Mouse (Mus musculus) intestine, postnatal 0 days (tissue): Measurements from ENCODE around the gene Kcnh3. TPM values are rescaled to one million over a fixed set of nuclear protein-coding genes. Genes with fewer than 3 reads are reported as not detected.

Experiments used
- ATAC-seq: fragments of 200-750 bp; cut with Nextera tagmentation; 2 replicates; pipeline ENCODE4 v1.8.0; 2017; ENCODE audit warnings: mild to moderate bottlenecking, moderate TSS enrichment, moderate library complexity
- H3K27ac ChIP-seq: fragments of 300-500 bp; sonication (generic); 2 replicates; pipeline ENCODE4 v1.5.1; 2014; ENCODE audit warnings: mild to moderate bottlenecking, low read depth, low read length, moderate library complexity
- H3K27me3 ChIP-seq: fragments of 300-500 bp; sonication (generic); replicated peaks from 2 replicates; pipeline ENCODE4 v1.6.1; 2014; ENCODE audit warnings: low read length, mixed read lengths; ENCODE audit not compliant: control insufficient read depth, insufficient read depth
- H3K36me3 ChIP-seq: fragments of 300-500 bp; sonication (generic); 2 replicates; pipeline ENCODE4 v1.6.1; 2014; ENCODE audit warnings: mild to moderate bottlenecking, moderate library complexity; ENCODE audit not compliant: control insufficient read depth, insufficient read depth
- H3K4me1 ChIP-seq: fragments of 300-500 bp; sonication (generic); replicated peaks from 2 replicates; pipeline ENCODE4 v1.6.1; 2014; ENCODE audit warnings: antibody characterized with exemption, low read length, mixed read lengths; ENCODE audit not compliant: control insufficient read depth, insufficient read depth
- H3K4me2 ChIP-seq: fragments of 300-500 bp; sonication (generic); replicated peaks from 2 replicates; pipeline ENCODE4 v1.6.1; 2014; ENCODE audit warnings: low read depth, mild to moderate bottlenecking, moderate library complexity
- H3K4me3 ChIP-seq: fragments of 300-500 bp; sonication (generic); 2 replicates; pipeline ENCODE4 v1.5.1; 2014; ENCODE audit warnings: low read depth, low read length
- H3K9ac ChIP-seq: fragments of 300-500 bp; sonication (generic); 2 replicates; pipeline ENCODE4 v1.6.1; 2014; ENCODE audit warnings: mild to moderate bottlenecking, low read depth, low read length
- H3K9me3 ChIP-seq: fragments of 300-500 bp; sonication (generic); 2 replicates; pipeline ENCODE4 v1.6.1; 2016; ENCODE audit warnings: mixed run types; ENCODE audit not compliant: control insufficient read depth
- CTCF ChIP-seq: sonication (generic); IDR thresholded peaks from 2 replicates; pipeline ENCODE4 v1.5.1; 2016; ENCODE audit warnings: low read depth, mild to moderate bottlenecking, control low read depth, antibody characterized with exemption, moderate library complexity
- WGBS: fragments of 180-500 bp; shearing (Covaris S2); extraction: QIAGEN DNeasy Blood & Tissue Kit; methylation state at CpG from one replicate; pipeline ENCODE4 v1.1.7; 2014; 5-methylcytosine and 5-hydroxymethylcytosine counted together
- polyA plus RNA-seq: library from polyadenylated mRNA; unstranded; fragments of >200 nt; fragmentation: Nextera tagmentation; extraction: Ambion mirVana; gene quantifications from 2 replicates; pipeline ENCODE4 v1.2.1, GENCODE M21; 2015

Kcnh3 gene
- polyA plus RNA-seq: 0.20 and 0.48 TPM in 2 replicates

- Histone ChIP-seq H3K27me3 (peaks cover 82% of the 10 kb centered on the region), H3K4me3 (peak within 1 kb of the TSS; percentile 59), H3K4me2 (peak within 1 kb of the TSS; percentile 95), H3K4me1 (peaks cover 4% of the 10 kb centered on the region; the same call in 1 of the 2 replicates), H3K36me3 (no peaks in the 10 kb centered on the region), H3K9me3 (no peaks in the 10 kb centered on the region), H3K9ac (0 out of 2 replicates have a peak within 1 kb of the TSS, but pooled peaks have one; percentile 22), H3K27ac (no peak within 1 kb of the TSS)
- ATAC-seq: 0 out of 2 replicates have a peak, but pooled peaks have one; percentile 19
- WGBS: 2% methylated on average over 64 of the region's 66 CpGs
- TF ChIP-seq CTCF: peak; percentile 35
Observed at GRCm38 (mm10) chr15:99224208-99224911, at the start of gene Kcnh3. Gene Kcnh3, plus strand, starts transcription at chr15:99224861.

- 96% methylated on average over 1 of the region's 2 CpGs for WGBS
- Histone ChIP-seq H3K27me3 (no peaks in the 10 kb centered on the region), H3K9ac (no peak overlapping the region), H3K4me3 (no peak overlapping the region), H3K4me1 (no peaks in the 10 kb centered on the region), H3K4me2 (no peak overlapping the region), H3K9me3 (no peaks in the 10 kb centered on the region), H3K36me3 (peaks cover 26% of the 10 kb centered on the region), H3K27ac (no peak overlapping the region)
- peak; percentile 32 for TF ChIP-seq CTCF
- no peak for ATAC-seq
Observed at GRCm38 (mm10) chr15:99179639-99180038, 45.0 kb upstream of the Kcnh3 start.

DNA sequence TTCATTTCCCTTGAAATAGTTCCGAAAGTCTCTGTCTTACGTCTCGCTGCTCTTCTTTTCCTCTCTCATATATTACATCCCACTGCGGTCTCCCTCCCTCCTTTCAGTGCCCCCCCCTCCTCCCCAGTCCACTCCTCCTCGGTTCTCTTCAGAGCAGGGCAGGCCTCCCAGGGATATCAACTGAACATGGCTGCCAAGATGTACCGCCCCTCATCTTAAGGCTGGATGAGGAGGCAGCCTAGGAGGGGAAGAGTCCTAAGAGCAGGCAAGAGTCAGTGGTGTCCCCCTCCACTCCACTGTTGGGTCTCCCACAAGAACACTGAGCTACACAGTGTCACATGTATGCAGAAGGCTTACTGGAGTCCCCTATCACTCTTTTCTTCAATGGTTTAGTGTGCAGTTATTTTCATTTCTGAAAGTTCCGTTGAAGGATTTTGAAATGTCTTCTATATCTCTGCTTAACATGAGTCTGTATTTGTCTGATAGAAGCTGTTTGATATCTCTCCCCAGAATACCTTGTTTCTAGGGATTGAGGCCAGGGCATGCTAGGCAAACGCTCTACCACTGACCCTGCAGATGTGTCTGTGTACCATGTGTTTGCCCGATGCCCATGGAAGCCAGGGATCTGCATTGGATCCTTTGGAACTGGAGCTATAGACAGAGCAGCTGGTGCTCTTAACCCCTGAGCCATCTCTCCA is 40.3 kb upstream of the Kcnh3 start:
- 93% methylated on average over 9 of the region's 9 CpGs for WGBS
- Histone ChIP-seq H3K9me3 (no peaks in the 10 kb centered on the region), H3K4me2 (no peak overlapping the region), H3K9ac (no peak overlapping the region), H3K36me3 (peaks cover 42% of the 10 kb centered on the region), H3K27ac (no peak overlapping the region), H3K4me3 (no peak overlapping the region), H3K27me3 (no peaks in the 10 kb centered on the region), H3K4me1 (no peaks in the 10 kb centered on the region)
- no peak for TF ChIP-seq CTCF
- no peak for ATAC-seq

DNA sequence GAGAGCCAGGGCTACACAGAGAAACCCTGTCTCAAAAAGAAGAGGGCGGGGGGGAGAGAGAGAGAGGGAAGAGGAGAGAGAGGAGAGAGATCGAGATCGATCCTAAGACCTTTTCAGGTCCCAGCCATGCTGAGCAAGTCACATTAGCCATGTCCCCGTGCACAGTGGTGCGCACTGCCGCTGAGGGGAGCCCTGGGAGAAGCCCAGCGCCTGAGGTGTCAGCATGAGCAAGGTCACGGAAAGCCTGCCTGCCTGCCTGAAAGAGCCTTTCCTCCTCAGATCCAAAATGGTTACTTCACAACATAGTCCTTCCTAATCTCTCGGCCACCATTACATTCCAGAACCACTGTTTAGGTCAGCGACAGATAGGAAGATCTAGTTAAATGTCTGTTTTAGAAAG is 30.3 kb upstream of the Kcnh3 start:
- Histone ChIP-seq H3K27ac (no peak overlapping the region), H3K4me1 (no peaks in the 10 kb centered on the region), H3K4me3 (no peak overlapping the region), H3K27me3 (no peaks in the 10 kb centered on the region), H3K36me3 (peaks cover 7% of the 10 kb centered on the region; the same call in 1 of the 2 replicates), H3K9ac (no peak overlapping the region), H3K9me3 (no peaks in the 10 kb centered on the region), H3K4me2 (no peak overlapping the region)
- TF ChIP-seq CTCF: no peak
- WGBS: 86% methylated on average over 10 of the region's 10 CpGs
- no peak for ATAC-seq

DNA sequence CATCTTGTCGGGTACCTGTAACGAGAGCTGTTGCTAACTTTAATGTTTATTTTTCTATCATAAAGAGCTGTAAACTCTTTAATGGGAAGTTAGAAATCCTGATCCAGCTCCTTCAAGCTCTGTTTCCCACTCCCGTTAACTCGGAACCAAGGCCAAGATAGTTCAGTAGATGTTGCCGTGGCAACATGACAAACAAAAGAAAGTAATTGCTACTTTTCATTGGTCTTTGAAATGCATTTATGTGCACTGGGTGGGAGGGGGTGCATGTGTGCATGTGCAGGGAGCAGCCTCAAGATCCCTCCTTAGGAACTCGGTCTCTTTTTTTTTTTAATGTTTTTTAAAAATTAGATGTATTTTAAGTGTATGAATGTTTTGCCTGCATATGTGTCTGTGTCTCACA is 29.6 kb upstream of the Kcnh3 start:
- TF ChIP-seq CTCF: no peak
- ATAC-seq: no peak
- Histone ChIP-seq H3K27ac (no peak overlapping the region), H3K36me3 (peaks cover 11% of the 10 kb centered on the region; the same call in 1 of the 2 replicates), H3K9ac (no peak overlapping the region), H3K4me1 (no peaks in the 10 kb centered on the region), H3K9me3 (no peaks in the 10 kb centered on the region), H3K4me3 (no peak overlapping the region), H3K27me3 (no peaks in the 10 kb centered on the region), H3K4me2 (no peak overlapping the region)
- 33% methylated on average over 6 of the region's 6 CpGs for WGBS

DNA sequence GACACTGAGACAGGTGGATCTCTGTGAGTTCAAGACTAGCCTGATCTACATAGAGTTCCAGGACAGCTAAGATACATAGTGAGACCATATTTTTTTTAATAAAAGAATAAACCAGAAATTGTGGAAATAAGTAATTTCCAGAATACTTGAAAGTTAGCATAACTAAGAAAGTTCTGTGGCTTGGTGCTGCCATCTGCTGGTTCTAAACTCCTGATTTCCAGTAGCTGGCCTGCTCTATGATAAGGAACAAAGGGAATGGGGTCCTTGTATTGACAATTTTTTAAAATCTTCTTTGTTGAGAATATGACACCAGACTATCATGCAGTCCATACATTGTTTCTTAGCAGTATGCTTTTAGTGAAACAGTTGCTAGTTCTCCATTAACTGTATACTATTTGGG is 25.9 kb upstream of the Kcnh3 start:
- Histone ChIP-seq H3K27ac (no peak overlapping the region), H3K36me3 (peaks cover 17% of the 10 kb centered on the region; the same call in 1 of the 2 replicates), H3K4me1 (no peaks in the 10 kb centered on the region), H3K4me2 (no peak overlapping the region), H3K27me3 (no peaks in the 10 kb centered on the region), H3K4me3 (no peak overlapping the region), H3K9ac (no peak overlapping the region), H3K9me3 (no peaks in the 10 kb centered on the region)
- TF ChIP-seq CTCF: peak; percentile 71
- ATAC-seq: no peak
